Mouse (Mus musculus) liver, embryonic 14.5 days (tissue): Measurements from ENCODE around the gene Dtnbp1.

Source experiments
- CTCF ChIP-seq: IDR thresholded peaks from 2 replicates; pipeline ENCODE4 v1.5.1; 2016; ENCODE audit warnings: antibody characterized with exemption, low read depth, control low read depth
- EP300 ChIP-seq: IDR thresholded peaks from 2 replicates; pipeline ENCODE4 v1.6.1; 2016; ENCODE audit warnings: antibody characterized with exemption, low read depth

GRCm38 (mm10) chr13:45033360-45033759 lies 31.4 kb upstream of the Dtnbp1 start:
- no peak for TF ChIP-seq CTCF
- no peak for TF ChIP-seq EP300
